Mouse (Mus musculus): ENCODE data around the gene Scgb1b7.
"Not testable (repeated sequence)": the region's sequence is repeated elsewhere in the genome, so short reads cannot be mapped to it uniquely, and the experiment has no call there.

Gene Scgb1b7

GRCm38 (mm10) chr7:31712365-31712764 lies at the start of gene Scgb1b7:
TSS of gene Scgb1b7 (plus strand) at chr7:31712665.
- not testable (repeated sequence) for DNase-seq (ENCODE audit: low read depth, low spot score)

- not testable (repeated sequence) for DNase-seq (ENCODE audit: low read depth, low spot score)
Observed at GRCm38 (mm10) chr7:31705657-31706056, 6.8 kb upstream of the Scgb1b7 start, which contains the start of gene Scgb2b7. TSS of gene Scgb2b7 (minus strand) at chr7:31705757.

All from A20 (cell line).